Mouse (Mus musculus) inflammation-experienced regulatory T-cells, adult 6 months (primary cell): ENCODE results near the gene Itpr1. TPM values are rescaled to one million over a fixed set of nuclear protein-coding genes. Genes with fewer than 3 reads are reported as not detected.

Source experiments
- ATAC-seq: one replicate; pipeline ENCODE4 v1.8.0; 2017
- polyA plus RNA-seq, 3 experiments: library from polyadenylated mRNA; unstranded; fragments of 100-300 nt; shearing (Covaris generic); gene quantifications; one replicate each; pipeline ENCODE4 v1.2.1; 2017

The Itpr1 gene
- polyA plus RNA-seq, 3 experiments from 2014 or later: 15.3 to 18.8 (median 17.0) TPM

DNA sequence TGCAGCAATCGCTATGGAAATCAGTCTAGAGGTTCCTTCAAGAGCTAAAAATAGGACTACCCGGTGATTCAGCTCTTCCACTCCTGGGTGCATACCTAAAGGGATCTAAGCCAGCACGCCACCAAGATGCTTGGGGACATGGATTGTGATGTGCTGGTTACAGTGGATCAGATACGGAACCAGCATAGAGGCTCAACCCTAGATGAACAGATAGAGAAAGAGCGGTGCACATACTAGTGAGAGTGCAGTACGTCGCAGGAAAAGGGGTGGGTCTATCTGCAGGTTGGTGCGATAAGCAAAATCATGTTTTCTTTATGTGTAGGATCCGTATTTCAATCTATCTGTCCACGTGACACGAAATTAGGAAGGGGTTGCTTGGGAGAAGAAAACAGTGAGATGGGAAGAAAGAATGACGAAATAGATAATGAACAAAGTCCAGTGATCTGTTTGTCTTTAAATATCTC is 113.1 kb downstream of the Itpr1 start:
- peak; percentile 53 for ATAC-seq

DNA sequence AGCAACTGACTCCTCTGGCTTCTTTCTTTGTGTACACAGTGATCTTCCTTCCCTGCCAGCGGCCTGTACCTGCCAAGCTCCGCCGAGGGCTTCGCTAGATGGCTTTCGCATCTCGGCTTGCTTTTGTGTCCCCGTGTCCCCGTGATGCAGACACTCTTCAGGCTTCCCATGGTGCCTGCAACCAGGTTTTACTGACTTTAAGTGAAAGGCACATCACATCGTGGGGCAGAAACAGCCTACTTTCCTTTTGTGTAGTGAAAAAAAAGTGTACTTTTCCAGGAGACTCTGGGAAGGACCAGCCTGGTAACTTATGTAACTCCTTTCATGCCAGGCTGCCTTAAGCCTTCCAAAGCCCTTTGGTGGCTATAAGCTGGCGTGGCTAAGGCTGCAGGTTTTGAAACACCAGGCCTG is 113.9 kb downstream of the Itpr1 start:
- ATAC-seq: no peak

DNA sequence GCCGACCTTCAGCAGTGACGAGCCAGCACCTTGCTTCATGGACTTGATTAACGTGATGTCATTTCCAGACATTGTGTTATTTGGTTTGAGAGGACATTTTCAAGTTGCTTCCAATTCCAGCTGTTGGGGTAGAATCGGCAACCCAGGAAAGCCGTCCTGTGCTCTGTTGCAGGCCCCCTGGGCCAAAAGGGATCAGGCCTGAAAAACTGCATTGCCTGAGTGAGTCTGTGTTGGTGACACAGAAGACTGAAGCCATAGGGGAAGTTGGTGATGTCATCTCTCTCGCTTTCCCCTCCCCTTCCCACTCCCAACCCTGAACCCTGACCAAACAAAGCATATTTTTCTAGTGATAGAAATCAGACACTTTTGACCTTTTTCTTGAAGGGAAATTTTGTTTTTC is 114.7 kb downstream of the Itpr1 start:
- no peak for ATAC-seq

DNA sequence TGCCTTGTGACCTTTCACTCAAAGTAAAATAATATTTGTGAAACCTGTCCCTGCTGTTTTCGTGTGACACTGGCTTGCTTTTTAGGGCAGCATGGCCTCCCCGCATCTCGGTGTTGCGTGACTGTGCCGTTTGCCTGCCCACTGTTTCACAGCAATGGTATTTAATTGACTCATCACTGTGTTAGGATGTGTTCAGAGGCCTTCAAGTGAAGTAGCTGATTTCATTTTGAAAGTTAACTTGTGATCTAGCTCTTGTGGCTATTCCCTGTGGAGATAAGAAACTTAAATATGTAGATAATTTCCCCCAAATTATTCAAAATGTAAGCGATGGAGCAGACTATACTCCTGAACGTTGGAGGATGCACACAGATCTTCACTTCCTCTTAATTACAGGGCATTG is 115.4 kb downstream of the Itpr1 start:
- ATAC-seq: no peak

DNA sequence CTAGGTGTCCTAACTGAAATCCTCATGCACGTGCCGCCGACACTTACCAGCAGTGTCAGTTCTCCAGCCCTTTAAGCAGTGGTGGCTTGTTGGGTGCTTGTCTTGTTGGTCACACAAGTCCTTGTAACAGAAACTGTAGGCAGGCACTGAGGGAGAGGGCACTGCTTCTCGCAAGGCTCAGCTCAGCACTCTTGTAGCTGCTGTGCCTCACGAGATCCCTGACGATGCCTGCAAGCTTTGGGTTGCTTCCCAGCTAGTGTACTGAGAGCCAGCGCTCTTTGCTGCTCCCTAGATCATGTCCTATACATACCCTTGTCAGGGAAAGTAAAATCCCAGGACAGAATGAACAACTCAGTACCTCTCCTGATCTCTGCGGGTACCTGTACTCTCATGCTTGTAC is 117.6 kb downstream of the Itpr1 start:
- no peak for ATAC-seq

DNA sequence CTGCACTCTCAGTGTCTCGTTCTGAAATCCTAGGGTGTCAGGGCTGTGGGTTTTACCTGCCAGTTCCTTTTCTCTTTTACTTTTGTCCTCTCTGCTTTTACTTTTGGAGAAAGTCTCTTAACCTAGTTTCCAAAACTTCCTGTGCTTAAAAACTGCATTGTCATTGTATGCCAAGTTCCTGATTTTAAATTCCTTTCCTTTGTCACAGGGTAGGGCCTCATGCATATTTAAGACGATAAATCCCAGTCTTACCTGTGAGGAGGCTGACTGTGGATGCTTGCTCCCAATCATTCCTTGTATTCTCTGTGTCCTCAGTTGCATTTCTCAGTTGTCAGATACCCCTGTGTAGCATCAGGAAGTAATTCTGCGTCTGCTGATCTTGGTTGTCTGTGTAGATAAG is 118.4 kb downstream of the Itpr1 start:
- no peak for ATAC-seq

DNA sequence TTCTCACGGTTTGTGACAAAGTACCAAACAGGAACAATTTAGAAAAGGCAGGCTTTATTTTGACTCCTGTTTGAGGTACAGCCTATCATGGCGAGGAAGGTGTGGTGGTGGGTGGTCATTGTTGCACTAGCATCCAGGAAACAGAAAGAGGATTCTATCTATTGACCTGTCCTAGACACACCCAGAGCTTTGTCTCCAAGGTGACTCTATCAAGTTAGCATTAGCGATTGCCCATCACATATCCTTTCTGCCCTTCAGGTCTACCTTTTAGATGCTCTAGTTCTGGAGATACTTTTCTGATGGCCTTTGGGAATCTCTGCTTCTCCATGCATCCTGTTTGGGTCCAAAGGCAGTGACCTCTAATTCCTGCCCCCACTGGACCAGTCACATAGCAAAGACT is 121.2 kb downstream of the Itpr1 start:
- no peak for ATAC-seq

DNA sequence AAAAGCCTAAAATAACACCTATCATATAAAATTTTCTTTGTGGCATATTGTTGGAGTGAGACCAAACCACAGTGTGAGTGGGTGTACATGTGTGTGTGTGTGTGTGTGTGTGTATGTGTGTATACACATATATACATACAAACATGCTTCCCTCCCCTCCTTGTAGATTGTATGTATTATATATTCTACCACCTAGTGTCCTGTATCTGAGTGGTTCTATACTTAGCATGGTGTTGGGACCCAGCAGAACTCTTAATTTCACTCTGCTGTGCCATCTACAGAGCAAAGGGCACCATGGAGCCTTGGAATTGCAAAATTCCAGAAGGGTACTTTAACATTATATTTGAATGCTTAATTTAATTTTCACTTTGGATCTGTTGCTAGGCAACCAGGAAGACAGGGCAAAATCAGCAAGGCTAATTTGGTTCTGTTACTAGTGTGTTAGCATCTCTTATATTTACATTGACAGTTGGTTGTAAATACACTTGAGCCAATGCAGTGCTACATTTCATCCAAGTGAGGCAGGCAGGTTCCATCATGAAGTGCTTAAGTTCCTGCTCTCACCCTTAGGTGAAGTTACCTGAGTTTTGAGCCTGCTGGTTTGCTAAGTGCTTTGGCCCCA is 122.4 kb downstream of the Itpr1 start:
- ATAC-seq: no peak

DNA sequence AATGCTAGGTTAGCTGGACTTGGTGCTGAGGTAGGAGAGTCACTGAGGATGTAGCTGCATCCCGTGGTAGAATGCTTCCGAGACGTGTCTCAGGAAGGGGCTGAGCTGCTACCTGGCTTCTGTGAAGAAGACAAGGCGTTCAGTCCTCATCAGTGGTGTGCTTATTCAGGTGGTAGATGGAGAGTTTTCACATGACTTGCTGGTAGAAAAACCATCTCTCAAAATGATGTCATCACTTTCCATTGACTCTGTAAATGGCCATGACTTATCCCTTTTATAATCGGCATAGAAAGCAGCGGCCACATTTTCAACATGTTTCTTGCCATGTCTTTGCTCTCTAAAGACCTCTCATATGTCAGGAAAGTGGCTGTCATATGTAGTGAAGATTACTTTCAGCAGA is 123.6 kb downstream of the Itpr1 start:
- ATAC-seq: no peak

DNA sequence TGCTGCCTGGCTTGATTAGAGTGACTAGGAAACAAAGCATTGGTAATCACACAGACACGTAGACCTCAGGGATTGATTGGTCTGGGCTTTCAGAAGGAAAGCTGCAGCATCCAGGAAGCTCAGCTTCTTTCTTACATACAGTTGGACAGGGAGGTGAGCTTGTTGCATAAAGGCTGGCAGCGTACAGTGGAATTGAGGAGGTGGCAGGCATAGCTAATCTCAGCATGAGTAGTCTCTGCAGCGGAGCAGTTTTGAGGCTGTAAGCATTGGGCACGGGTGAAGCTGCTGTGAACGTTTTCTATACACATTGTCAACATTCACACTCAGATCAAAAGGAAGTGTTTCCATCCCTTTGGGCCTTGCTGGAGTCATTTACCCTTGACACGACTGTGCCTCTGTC is 124.4 kb downstream of the Itpr1 start:
- ATAC-seq: no peak

DNA sequence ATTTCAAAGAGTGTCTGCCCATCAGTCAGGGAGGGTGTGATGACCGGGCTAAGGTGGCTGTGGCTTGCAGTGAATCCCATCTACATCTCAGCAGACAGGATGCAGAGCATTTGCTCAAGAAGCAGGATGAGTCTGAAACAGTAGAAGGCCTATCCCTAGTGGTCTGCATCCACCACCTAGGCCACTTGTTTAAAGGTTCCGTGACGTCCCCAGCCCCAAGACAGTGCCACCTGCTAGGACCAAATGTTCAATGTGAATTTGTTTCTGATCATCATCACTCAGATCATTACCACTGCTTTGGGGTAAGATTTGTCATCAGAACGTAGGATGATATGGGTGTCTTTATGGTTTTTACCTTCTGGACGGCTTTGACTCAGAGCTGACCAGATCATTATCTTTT is 125.5 kb downstream of the Itpr1 start:
- peak; percentile 57 for ATAC-seq

DNA sequence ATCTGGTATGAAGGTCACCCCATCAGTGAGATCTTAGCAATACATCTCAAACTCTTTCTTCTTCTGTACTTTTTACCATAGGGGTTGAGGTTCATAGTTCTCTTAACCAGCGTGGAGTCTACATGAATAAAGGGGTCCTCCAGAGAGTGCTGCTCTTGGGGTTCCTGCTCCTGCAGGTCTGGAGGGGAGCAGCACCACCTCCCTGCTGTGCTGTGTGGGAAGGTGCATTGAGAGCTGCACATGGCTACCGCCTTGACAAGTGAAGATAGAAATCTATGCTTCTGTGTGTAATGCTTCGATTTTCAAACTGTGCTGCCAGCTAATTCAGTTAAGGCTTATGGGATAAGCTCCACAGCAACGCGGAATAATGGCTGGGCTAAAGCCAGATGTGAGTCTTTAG is 130.1 kb downstream of the Itpr1 start:
- no peak for ATAC-seq

DNA sequence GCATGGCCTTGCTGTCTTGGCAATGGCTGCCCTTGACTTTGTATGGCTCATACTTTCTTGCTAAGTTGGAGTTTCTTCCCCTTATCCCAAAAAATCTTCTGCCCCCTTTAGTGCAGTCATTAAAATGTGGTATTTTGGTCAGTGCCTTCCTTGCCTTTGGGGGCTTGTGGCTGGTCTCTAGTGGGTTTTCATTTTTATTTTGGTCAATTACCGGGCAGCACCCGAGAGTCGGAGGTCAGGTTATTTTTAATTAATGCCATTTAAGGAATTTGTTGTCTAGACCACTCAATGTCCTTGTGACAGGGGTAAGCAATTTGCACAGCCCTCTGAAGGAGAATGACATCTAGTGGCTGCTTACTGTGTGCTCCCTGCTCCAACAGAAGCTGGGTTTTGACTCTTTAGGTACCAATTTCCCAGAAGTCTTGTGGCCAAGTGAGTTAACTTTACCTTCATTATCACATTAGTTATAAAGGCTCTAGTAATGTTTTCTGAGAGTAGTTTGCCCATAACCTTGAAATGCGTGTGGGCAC is 130.9 kb downstream of the Itpr1 start:
- no peak for ATAC-seq

DNA sequence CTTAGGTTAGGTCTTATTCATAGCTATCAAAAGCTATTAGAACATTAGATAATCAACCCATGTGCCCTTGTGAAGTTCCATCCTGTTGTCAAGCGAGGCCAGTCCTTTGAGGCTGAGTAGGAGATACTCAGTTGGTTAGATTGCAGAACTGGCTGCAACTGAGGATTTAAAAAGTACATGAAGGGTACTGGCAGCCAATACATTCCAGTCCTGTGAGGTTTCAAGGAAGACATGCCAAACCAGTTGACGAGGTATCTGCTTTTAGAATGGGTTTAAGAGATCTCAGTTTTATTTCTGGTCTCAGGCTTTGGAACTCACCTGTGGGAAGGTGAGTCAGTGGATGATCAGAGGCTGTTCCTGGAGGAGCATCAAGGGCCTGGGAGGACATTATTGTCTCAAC is 137.9 kb downstream of the Itpr1 start:
- no peak for ATAC-seq

DNA sequence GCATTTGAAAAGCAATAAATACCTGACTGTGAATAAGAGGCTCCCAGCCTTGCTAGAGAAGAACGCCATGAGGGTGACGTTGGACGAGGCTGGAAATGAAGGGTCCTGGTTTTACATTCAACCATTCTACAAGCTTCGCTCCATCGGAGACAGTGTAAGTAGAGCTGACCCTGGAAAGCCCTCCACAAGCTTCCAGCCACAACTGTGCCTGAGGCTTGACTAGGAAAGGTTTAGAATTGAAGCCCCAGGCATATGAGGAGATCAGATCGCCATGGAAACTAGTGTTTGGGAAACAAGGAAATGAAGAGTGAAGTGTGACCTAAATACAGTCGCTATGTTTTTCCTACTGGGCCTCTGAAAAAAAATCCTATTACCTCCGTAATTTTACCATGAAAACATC is 139.1 kb downstream of the Itpr1 start:
- ATAC-seq: no peak

DNA sequence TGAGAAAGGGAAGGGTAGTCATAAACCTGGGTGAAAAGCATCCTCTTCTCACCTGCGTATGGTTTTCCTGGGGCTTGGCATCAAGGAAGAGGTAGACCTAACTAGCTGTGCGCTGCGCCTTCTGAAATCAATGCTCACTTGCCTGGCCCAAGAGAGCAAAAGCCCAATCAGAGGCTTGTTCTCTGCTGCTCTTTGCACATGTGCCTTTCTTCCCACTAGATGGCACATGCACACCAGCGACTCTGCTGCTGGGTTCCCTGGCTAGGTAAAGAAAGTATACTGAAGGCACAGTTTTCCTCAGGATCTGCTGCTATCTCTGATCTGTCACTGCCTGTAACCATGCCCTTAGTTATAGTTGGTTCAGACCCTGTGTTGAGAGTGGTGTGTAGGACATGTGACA is 154.5 kb downstream of the Itpr1 start:
- ATAC-seq: no peak

DNA sequence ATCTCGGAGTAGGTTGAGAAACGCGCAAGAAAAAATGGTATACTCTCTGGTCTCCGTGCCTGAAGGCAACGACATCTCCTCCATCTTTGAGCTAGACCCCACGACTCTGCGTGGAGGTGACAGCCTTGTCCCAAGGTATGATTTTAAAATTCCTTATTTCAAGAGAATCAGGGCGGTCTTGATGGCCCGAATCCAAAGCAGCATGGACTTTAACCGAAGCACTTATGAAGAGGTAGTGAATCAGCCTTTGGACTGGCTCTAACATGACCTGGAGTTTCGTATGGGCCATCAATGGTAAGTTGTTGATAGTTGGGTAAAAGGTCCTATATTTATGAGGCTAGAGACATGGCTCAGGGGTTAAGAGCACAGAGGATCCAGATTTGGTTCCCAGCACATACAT is 156.1 kb downstream of the Itpr1 start:
- ATAC-seq: no peak

DNA sequence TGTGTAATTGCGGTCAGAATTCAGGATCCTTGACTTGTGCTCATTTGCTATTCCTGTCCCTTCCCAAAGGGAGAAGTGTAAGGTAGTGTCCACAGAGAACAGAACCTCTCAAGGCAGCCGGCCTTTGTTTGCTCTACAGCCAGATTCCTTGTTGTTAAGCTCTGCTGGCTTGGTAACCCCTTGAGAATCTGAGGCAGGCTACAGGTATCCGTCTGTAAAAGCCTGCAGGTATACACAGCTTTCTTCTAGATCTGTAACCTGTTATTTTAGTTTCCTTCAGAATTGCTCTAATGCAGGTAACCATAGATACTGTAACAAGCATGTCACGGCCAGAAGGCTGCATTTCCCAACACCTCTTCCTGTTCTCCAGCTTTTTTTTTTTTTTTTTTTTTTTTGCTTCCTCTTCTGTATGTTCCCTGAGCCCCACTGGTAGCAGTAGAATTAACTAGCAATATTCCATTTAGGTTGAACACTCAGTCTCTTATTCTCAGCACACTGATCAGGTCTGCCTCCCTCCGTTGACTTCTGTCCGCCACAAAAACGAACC is 158.5 kb downstream of the Itpr1 start:
- no peak for ATAC-seq

DNA sequence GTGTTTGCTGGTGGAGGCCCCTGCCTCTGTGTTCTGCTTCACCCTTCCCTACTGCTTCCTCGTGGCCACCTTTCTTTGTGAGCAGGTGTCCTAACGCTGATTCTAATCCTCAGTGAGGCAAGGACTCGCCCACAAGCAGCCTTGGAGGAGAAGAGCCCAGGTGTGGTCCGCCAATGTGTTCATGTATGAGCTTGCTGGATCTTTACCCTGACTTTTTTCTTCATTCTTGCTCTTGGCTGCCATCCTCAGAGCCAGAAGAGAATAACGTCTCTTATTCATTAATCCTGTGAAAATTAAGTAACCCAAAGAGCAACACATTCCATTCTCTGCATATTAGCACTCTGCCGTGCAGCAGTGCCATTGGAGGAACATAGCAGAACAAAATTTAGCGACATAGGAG is 161.1 kb downstream of the Itpr1 start:
- ATAC-seq: no peak

DNA sequence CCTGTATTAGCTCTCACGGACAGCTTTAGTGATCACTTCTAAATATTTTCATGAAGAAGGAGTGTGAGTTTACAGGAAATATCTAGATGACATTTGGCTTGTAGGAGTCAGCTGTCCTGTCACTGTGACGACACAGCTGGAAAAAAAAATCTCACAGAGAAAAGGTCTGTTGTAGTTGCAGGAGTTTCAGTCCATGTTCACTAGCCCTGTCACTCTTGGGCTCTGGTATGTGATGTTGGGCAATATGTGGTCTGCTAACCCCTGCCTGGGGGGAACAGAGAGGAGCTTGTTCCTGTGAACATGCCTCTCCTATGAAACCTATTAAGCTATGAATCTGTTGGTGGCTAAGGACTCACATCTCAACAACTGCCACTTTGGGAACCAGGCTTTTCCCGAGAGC is 166.1 kb downstream of the Itpr1 start:
- ATAC-seq: no peak

DNA sequence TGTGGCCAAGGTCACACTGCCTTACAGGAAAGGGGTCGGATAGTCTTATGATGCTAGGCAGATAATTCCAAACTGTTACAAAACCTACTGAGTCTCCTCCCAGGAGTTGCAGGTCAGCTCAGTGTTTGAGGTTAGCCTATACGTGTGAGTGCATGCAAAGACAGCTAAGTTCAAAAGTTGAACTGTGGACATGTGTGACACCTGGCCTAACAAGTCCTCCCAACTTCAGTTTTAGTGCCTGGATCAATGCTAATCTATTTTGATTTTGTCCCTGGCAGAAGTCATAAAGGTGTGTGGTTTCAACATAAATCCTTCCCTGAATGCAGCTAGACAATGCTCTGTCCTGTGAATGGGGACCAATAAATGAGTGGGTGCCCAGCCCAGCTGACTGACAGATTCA is 167.3 kb downstream of the Itpr1 start:
- no peak for ATAC-seq

DNA sequence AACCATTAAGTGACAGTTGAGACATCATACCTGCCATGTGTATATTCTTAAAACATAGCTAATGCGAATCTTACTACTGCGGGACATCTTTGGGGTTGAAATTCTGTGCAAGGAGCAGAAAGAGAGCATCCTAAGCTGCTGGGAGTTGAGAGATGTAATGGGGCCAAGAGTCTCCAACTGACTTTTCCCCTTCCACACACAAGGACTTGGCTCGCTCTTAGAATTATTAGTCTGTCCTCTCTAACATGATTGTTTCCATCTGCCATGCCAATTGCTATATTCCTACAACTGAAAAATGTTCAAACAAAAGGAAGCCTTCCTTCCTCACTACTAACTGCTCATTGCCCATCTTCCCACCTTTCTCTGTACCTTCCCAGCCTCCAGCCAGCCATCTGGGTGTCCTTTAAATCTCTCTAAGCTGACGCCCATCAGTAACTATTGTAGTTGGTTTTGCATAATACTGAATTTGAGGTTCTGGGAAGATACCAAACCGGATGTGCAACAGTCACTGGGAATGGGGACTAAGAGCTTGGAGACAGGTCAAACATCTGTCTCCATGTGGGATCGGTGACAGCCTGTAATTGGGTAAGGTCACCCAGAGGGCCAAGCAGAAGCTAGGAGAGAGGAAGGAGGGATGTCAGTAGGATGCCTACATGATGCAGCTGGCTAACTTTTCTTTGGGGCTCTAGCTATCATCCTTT is 177.9 kb downstream of the Itpr1 start:
- no peak for ATAC-seq

DNA sequence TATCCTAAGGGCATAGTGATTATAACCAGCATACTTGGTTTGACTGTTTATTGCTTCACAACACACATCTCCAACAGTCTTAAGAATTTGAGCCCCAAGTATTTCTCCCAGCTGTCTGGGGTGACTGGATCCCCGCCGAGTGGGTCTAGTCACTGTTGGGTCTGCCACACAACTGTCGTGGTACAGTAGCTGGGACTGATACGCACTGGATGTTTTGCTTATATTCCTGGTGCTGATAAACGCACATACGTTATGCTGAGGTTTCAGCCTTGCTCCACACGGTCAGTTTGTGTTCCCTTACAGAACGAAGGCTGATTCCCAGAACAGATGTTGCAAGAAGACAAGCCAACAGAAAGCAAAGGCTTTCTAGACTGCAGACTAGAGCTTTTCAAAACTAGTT is 180.2 kb downstream of the Itpr1 start:
- no peak for ATAC-seq

DNA sequence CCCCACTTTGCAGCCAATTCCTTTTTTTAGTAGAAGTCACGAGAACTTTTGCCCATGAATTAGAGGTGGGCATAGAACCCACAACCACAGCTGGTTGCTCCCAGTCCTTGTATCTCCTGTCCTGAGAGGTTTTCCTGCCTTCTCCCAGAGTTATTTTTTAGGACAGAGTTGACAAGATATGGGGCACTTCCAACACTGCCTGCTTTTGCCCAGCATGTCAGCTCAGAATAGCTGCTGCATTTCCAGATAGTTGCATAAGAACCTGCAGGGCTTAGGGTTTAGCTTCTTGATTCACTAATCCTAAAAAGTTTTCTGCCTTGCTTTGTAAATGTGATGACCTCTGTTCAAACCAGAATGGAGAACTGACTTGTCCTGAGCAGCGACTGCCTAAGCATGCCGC is 185.1 kb downstream of the Itpr1 start:
- ATAC-seq: no peak
